Mouse (Mus musculus) kidney, postnatal 0 days (tissue): ENCODE results near the gene Ppp1r9a. TPM values are rescaled to one million over a fixed set of nuclear protein-coding genes. Genes with fewer than 3 reads are reported as not detected.

Experiments
- ATAC-seq: fragments of 200-750 bp; cut with Nextera tagmentation; replicated peaks from 2 replicates; pipeline ENCODE4 v1.8.0; 2017; ENCODE audit warnings: low read depth, moderate number of reproducible peaks, moderate TSS enrichment, moderate library complexity; ENCODE audit not compliant: low FRiP score
- DNase-seq: peaks from one replicate; pipeline ENCODE4 v3.0.0-alpha.2; 2016; ENCODE audit warnings: low spot score
- H3K27ac ChIP-seq: fragments of 300-500 bp; sonication (generic); 2 replicates; pipeline ENCODE4 v1.5.1; 2014; ENCODE audit warnings: mild to moderate bottlenecking
- H3K27me3 ChIP-seq: fragments of 300-500 bp; sonication (generic); 2 replicates; pipeline ENCODE4 v1.6.1; 2014; ENCODE audit warnings: low read length, mixed read lengths; ENCODE audit not compliant: insufficient read depth
- H3K36me3 ChIP-seq: fragments of 300-500 bp; sonication (generic); 2 replicates; pipeline ENCODE4 v1.6.1; 2014; ENCODE audit warnings: low read length, mixed read lengths; ENCODE audit not compliant: insufficient read depth
- H3K4me1 ChIP-seq: fragments of 300-500 bp; sonication (generic); replicated peaks from 2 replicates; pipeline ENCODE4 v1.6.1; 2014; ENCODE audit warnings: antibody characterized with exemption, low read length, mixed read lengths; ENCODE audit not compliant: insufficient read depth
- H3K4me2 ChIP-seq: fragments of 300-500 bp; sonication (generic); 2 replicates; pipeline ENCODE4 v1.6.1; 2014; ENCODE audit warnings: mild to moderate bottlenecking, low read length, moderate library complexity, mixed read lengths
- H3K4me3 ChIP-seq: fragments of 300-500 bp; sonication (generic); replicated peaks from 2 replicates; pipeline ENCODE4 v1.5.1; 2014; ENCODE audit warnings: low read depth, low read length
- H3K9ac ChIP-seq: fragments of 300-500 bp; sonication (generic); 2 replicates; pipeline ENCODE4 v1.6.1; 2014; ENCODE audit warnings: low read depth, low read length
- H3K9me3 ChIP-seq: fragments of 300-500 bp; sonication (generic); replicated peaks from 2 replicates; pipeline ENCODE4 v1.6.1; 2016; ENCODE audit warnings: low read length, inconsistent platforms, mixed read lengths
- CTCF ChIP-seq: IDR thresholded peaks from 2 replicates; pipeline ENCODE4 v1.5.1; 2016; ENCODE audit warnings: antibody characterized with exemption, low read depth, mild to moderate bottlenecking, moderate library complexity
- WGBS: fragments of 180-500 bp; shearing (Covaris S2); extraction: QIAGEN DNeasy Blood & Tissue Kit; methylation state at CpG from one replicate; pipeline ENCODE4 v1.1.7; 2014; 5-methylcytosine and 5-hydroxymethylcytosine counted together
- polyA plus RNA-seq: library from polyadenylated mRNA; unstranded; fragments of >200 nt; fragmentation: Nextera tagmentation; extraction: Ambion mirVana; gene quantifications from 2 replicates; pipeline ENCODE4 v1.2.1, GENCODE M21; 2015

Ppp1r9a gene
- polyA plus RNA-seq, 1 experiment from 2014 or later: 8.2 TPM

- 29% methylated on average over 6 of the region's 6 CpGs for WGBS
- no peak for TF ChIP-seq CTCF
These were observed 115.3 kb downstream of the Ppp1r9a start for GRCm38 (mm10) chr6:5017945-5018511.

GRCm38 (mm10) chr6:5019208-5019607 is 116.5 kb downstream of the Ppp1r9a start:
- no peak overlapping the region for H3K27ac ChIP-seq
- WGBS: 50% methylated on average over 5 of the region's 5 CpGs
- no peak for ATAC-seq

More at GRCm38 (mm10) chr6:5017945-5018511, 115.3 kb downstream of the Ppp1r9a start:
- Histone ChIP-seq H3K4me3 (no peak overlapping the region), H3K4me2 (no peak overlapping the region), H3K27ac (no peak overlapping the region), H3K9me3 (no peaks in the 10 kb centered on the region), H3K36me3 (no peaks in the 10 kb centered on the region), H3K4me1 (peaks cover 5% of the 10 kb centered on the region; the same call in 1 of the 2 replicates), H3K27me3 (no peaks in the 10 kb centered on the region), H3K9ac (no peak overlapping the region)
- DNase-seq (peak; percentile 86), ATAC-seq (peak; percentile 43; the same call in 1 of the 2 replicates)

GRCm38 (mm10) chr6:5019969-5020368 is 117.3 kb downstream of the Ppp1r9a start:
- no peak for TF ChIP-seq CTCF
- H3K4me3 ChIP-seq: no peak overlapping the region
- no peaks in the 10 kb centered on the region for H3K27me3 ChIP-seq
- H3K9me3 ChIP-seq: no peaks in the 10 kb centered on the region
- DNase-seq: no peak
- no peak for ATAC-seq
- no peak overlapping the region for H3K4me2 ChIP-seq
- no peak overlapping the region for H3K9ac ChIP-seq
- 81% methylated on average over 2 of the region's 2 CpGs for WGBS
- no peaks in the 10 kb centered on the region for H3K36me3 ChIP-seq
- peaks cover 5% of the 10 kb centered on the region; the same call in 1 of the 2 replicates for H3K4me1 ChIP-seq
- H3K27ac ChIP-seq: no peak overlapping the region

More at GRCm38 (mm10) chr6:5019208-5019607, 116.5 kb downstream of the Ppp1r9a start:
- no peak for TF ChIP-seq CTCF
- DNase-seq: no peak
- Histone ChIP-seq H3K9me3 (no peaks in the 10 kb centered on the region), H3K4me2 (no peak overlapping the region), H3K27me3 (no peaks in the 10 kb centered on the region), H3K4me1 (peaks cover 5% of the 10 kb centered on the region; the same call in 1 of the 2 replicates), H3K9ac (no peak overlapping the region), H3K4me3 (no peak overlapping the region), H3K36me3 (no peaks in the 10 kb centered on the region)

DNA sequence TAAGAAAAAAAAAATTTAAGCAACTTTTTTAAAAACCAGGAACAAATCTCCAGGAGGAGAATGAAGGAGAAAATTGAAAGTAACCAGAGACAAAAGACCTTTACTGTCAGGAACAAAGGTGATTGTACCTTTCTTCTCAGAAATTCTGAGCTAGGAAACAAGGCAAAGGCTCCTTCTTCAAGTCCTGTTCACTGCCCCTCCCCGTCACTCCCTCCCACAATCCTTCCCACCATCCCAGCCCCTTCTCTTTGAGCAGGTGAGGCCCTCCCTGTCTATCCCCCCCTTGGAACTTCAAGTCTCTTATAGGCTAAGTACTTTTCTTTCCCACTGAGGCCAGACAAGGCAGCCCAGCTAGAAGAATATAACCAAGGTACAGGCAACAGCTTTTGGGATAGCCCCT is 117.8 kb downstream of the Ppp1r9a start:
- WGBS: 94% methylated on average over 1 of the region's 1 CpGs
- H3K27ac ChIP-seq: no peak overlapping the region
- no peaks in the 10 kb centered on the region for H3K36me3 ChIP-seq
- H3K4me3 ChIP-seq: no peak overlapping the region
- H3K9me3 ChIP-seq: no peaks in the 10 kb centered on the region
- no peak for TF ChIP-seq CTCF
- DNase-seq (no peak), ATAC-seq (no peak)
- H3K4me1 ChIP-seq: peaks cover 5% of the 10 kb centered on the region; the same call in 1 of the 2 replicates
- no peak overlapping the region for H3K4me2 ChIP-seq
- H3K27me3 ChIP-seq: no peaks in the 10 kb centered on the region
- no peak overlapping the region for H3K9ac ChIP-seq

DNA sequence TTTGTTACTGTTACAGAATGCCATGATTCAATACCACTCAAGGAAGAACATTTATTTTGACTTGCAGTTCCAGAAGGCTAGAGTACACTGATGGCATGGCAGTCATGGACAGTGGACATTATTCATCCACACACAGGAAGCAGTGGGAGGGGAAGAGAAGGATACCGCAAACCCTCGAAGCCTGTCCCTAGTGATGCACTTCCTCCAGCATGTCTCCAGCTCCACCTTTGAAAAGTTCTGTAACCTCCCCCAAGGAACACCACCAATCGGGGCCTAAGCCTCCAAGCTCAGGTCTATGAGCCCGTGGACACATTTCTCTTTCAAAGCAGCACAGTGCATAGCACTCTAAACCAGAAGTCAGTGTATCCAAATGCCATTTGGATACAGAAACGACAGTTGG is 120.0 kb downstream of the Ppp1r9a start:
- TF ChIP-seq CTCF: no peak
- Histone ChIP-seq H3K9ac (no peak overlapping the region), H3K27ac (no peak overlapping the region), H3K9me3 (no peaks in the 10 kb centered on the region), H3K36me3 (no peaks in the 10 kb centered on the region), H3K27me3 (no peaks in the 10 kb centered on the region), H3K4me3 (no peak overlapping the region), H3K4me2 (no peak overlapping the region), H3K4me1 (peaks cover 5% of the 10 kb centered on the region; the same call in 1 of the 2 replicates)
- 50% methylated on average over 5 of the region's 5 CpGs for WGBS
- ATAC-seq (no peak), DNase-seq (no peak)

GRCm38 (mm10) chr6:5024893-5025292 is 122.2 kb downstream of the Ppp1r9a start:
- no peak for TF ChIP-seq CTCF
- H3K36me3 ChIP-seq: no peaks in the 10 kb centered on the region
- H3K27me3 ChIP-seq: no peaks in the 10 kb centered on the region
- H3K27ac ChIP-seq: no peak overlapping the region
- H3K9ac ChIP-seq: no peak overlapping the region
- ATAC-seq (no peak), DNase-seq (no peak)
- H3K9me3 ChIP-seq: no peaks in the 10 kb centered on the region
- 76% methylated on average over 7 of the region's 7 CpGs for WGBS
- no peak overlapping the region for H3K4me3 ChIP-seq
- no peak overlapping the region for H3K4me2 ChIP-seq
- H3K4me1 ChIP-seq: no peaks in the 10 kb centered on the region

DNA sequence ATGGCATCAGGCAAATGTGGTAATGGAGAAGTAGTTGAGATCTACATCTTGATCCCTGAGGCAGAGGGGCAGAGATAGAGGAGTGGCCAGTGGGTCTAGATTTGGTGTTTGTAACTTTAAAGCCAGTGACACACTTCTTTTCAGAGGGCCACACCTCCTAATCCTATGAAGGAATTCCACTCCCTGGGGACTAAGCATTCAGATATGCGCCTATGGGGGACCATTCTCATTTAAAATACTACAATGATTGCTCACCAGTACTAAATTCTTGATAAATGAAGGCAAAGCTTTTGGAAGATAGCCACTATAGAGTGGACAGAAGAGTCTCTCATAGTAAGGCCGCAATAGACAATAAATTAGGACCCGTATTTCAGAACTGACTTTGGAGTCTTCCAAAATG is 124.1 kb downstream of the Ppp1r9a start:
- Histone ChIP-seq H3K9me3 (no peaks in the 10 kb centered on the region), H3K36me3 (no peaks in the 10 kb centered on the region), H3K27me3 (no peaks in the 10 kb centered on the region), H3K4me2 (no peak overlapping the region), H3K4me3 (no peak overlapping the region), H3K4me1 (no peaks in the 10 kb centered on the region), H3K27ac (no peak overlapping the region), H3K9ac (no peak overlapping the region)
- WGBS: 84% methylated on average over 3 of the region's 3 CpGs
- TF ChIP-seq CTCF: no peak
- DNase-seq (no peak), ATAC-seq (no peak)
